Mouse (Mus musculus) erythroblast, embryonic 14.5 days (primary cell): ENCODE measurements around the gene Fam129a.

Experiments used
- GATA1 ChIP-seq: IDR thresholded peaks from 2 replicates; pipeline ENCODE4 v1.6.1; 2012; ENCODE audit warnings: low read length, inconsistent platforms, mixed read lengths
- TAL1 ChIP-seq: IDR thresholded peaks from 3 replicates; pipeline ENCODE4 v1.6.1; 2012; ENCODE audit warnings: low read length, inconsistent platforms, mixed read lengths

DNA sequence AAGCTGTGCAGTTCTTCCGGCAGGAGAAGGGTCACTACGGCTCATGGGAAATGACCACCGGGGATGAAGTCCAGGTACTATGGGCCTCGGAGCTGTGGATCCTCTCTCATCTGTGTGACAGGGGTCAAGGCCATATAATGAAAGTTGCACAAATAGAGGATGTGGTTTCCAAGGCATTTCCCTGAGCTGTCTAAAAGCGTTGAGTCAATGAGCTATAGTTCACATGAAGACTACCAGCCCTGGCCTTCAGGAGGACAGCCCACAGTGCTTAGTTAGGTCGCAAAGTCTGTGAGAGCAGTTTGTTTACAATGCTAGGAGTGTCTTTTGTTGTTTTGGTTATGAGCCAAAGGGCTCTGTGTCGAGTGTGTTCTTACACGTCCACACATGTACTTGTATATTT, 118.6 kb downstream of the Fam129a start:
- TF ChIP-seq TAL1 (no peak), GATA1 (no peak)
